Mouse (Mus musculus) urinary bladder, postnatal 25 days (tissue): ENCODE data around the gene Kcnk4.
A peak's percentile ranks its signal among the peaks of the same experiment; 100 is the strongest.

Experiments used
- DNase-seq: peaks from one replicate; pipeline ENCODE4 v3.0.0; 2022; ENCODE audit warnings: low spot score

Kcnk4 gene

GRCm38 (mm10) chr19:6937541-6938465 lies 3.5 kb upstream of the Kcnk4 start:
- no peak for DNase-seq

- no peak for DNase-seq
Observed at GRCm38 (mm10) chr19:6936299-6936698, 2.0 kb upstream of the Kcnk4 start.

- DNase-seq, result no peak
Observed at GRCm38 (mm10) chr19:6933436-6934194, 700 bp downstream of the Kcnk4 start.

- no peak for DNase-seq
Observed at GRCm38 (mm10) chr19:6933102-6933435, 1.2 kb downstream of the Kcnk4 start.

- no peak for DNase-seq
Observed at GRCm38 (mm10) chr19:6932018-6932417, 2.3 kb downstream of the Kcnk4 start.

- no peak for DNase-seq
Observed at GRCm38 (mm10) chr19:6931002-6931401, 3.3 kb downstream of the Kcnk4 start.

- no peak for DNase-seq
Observed at GRCm38 (mm10) chr19:6928080-6928479, 6.2 kb downstream of the Kcnk4 start.

- DNase-seq, result peak; percentile 65
Observed at GRCm38 (mm10) chr19:6926559-6927255, 7.6 kb downstream of the Kcnk4 start.

GRCm38 (mm10) chr19:6925611-6926329 lies 8.5 kb downstream of the Kcnk4 start:
- DNase-seq, result no peak

- DNase-seq, result no peak
Observed at GRCm38 (mm10) chr19:6925307-6925573, 9.1 kb downstream of the Kcnk4 start, which contains the start of gene Catsperz. Catsperz (minus strand) TSS chr19:6925380.

GRCm38 (mm10) chr19:6924461-6925306 lies 9.6 kb downstream of the Kcnk4 start:
- DNase-seq, result peak; percentile 91

GRCm38 (mm10) chr19:6922901-6923735 lies 11.2 kb downstream of the Kcnk4 start:
- DNase-seq, result no peak

- DNase-seq, result peak; percentile 99
Observed at GRCm38 (mm10) chr19:6921647-6922567, 12.4 kb downstream of the Kcnk4 start, which contains the start of gene Esrra. Esrra (minus strand) TSS chr19:6921813.

- no peak for DNase-seq
Observed at GRCm38 (mm10) chr19:6920741-6921636, 13.3 kb downstream of the Kcnk4 start.

GRCm38 (mm10) chr19:6919876-6920740 lies 14.2 kb downstream of the Kcnk4 start:
- no peak for DNase-seq

- no peak for DNase-seq
Observed at GRCm38 (mm10) chr19:6919431-6919830, 14.9 kb downstream of the Kcnk4 start.

GRCm38 (mm10) chr19:6918321-6918720 lies 16.0 kb downstream of the Kcnk4 start:
- DNase-seq, result no peak
